Mouse (Mus musculus) forebrain, postnatal 0 days (tissue): ENCODE results near the gene Pcdh15. TPM values are rescaled to one million over a fixed set of nuclear protein-coding genes. Genes with fewer than 3 reads are reported as not detected.

Experiments used
- ATAC-seq: fragments of 200-750 bp; cut with Nextera tagmentation; 2 replicates; pipeline ENCODE4 v1.8.0; 2017; ENCODE audit warnings: mild to moderate bottlenecking, moderate library complexity
- DNase-seq: peaks from one replicate; pipeline ENCODE4 v3.0.0-alpha.2; 2015
- H3K27ac ChIP-seq: fragments of 300-500 bp; sonication (generic); 2 replicates; pipeline ENCODE4 v1.5.1; 2014; ENCODE audit warnings: low read depth, mild to moderate bottlenecking, antibody characterized with exemption, low read length, moderate library complexity, mixed read lengths
- H3K27me3 ChIP-seq: fragments of 300-500 bp; sonication (generic); 2 replicates; pipeline ENCODE4 v1.6.1; 2014; ENCODE audit warnings: mild to moderate bottlenecking, low read length, mixed read lengths; ENCODE audit not compliant: insufficient read depth
- H3K36me3 ChIP-seq: fragments of 300-500 bp; sonication (generic); 2 replicates; pipeline ENCODE4 v1.6.1; 2014; ENCODE audit warnings: mild to moderate bottlenecking, moderate library complexity; ENCODE audit not compliant: insufficient read depth
- H3K4me1 ChIP-seq: fragments of 300-500 bp; sonication (generic); 2 replicates; pipeline ENCODE4 v1.6.1; 2014; ENCODE audit warnings: antibody characterized with exemption; ENCODE audit not compliant: insufficient read depth
- H3K4me2 ChIP-seq: fragments of 300-500 bp; sonication (generic); 2 replicates; pipeline ENCODE4 v1.6.1; 2014; ENCODE audit warnings: low read depth, mild to moderate bottlenecking, moderate library complexity
- H3K4me3 ChIP-seq: fragments of 300-500 bp; sonication (generic); 2 replicates; pipeline ENCODE4 v1.5.1; 2014; ENCODE audit warnings: low read depth, low read length, mixed read lengths
- H3K9ac ChIP-seq: fragments of 300-500 bp; sonication (generic); 2 replicates; pipeline ENCODE4 v1.6.1; 2014; ENCODE audit warnings: mild to moderate bottlenecking
- H3K9me3 ChIP-seq: fragments of 300-500 bp; sonication (generic); 2 replicates; pipeline ENCODE4 v1.6.1; 2016; ENCODE audit warnings: low read length
- CTCF ChIP-seq: sonication (generic); IDR thresholded peaks from 2 replicates; pipeline ENCODE4 v1.5.1; 2016; ENCODE audit warnings: antibody characterized with exemption, control low read depth, low read depth
- WGBS: fragments of 180-500 bp; shearing (Covaris S2); extraction: QIAGEN DNeasy Blood & Tissue Kit; methylation state at CpG from one replicate; pipeline ENCODE4 v1.1.7; 2014; 5-methylcytosine and 5-hydroxymethylcytosine counted together
- polyA plus RNA-seq: library from polyadenylated mRNA; unstranded; fragments of >200 nt; fragmentation: Nextera tagmentation; extraction: Ambion mirVana; gene quantifications from 2 replicates; pipeline ENCODE4 v1.2.1, GENCODE M21; 2015
- total RNA-seq: library from RNA; depleted of rRNA; stranded (reverse); fragments of >200 nt; gene quantifications from 2 replicates; pipeline ENCODE4 v1.2.3, GENCODE M21; 2014

The Pcdh15 gene
- total and polyA plus RNA-seq, 2 experiments from 2014 or later = 4.0 to 27.1 TPM

- Histone ChIP-seq H3K4me2 (no peak overlapping the region), H3K4me1 (0 out of 2 replicates have a peak, but pooled peaks cover 2% of the 10 kb centered on the region), H3K9me3 (no peaks in the 10 kb centered on the region), H3K27me3 (no peaks in the 10 kb centered on the region), H3K27ac (no peak overlapping the region), H3K36me3 (no peaks in the 10 kb centered on the region), H3K9ac (no peak overlapping the region), H3K4me3 (no peak overlapping the region)
- 71% methylated on average over 5 of the region's 5 CpGs for WGBS
- no peak for TF ChIP-seq CTCF
- ATAC-seq (no peak; the same call in 1 of the 2 replicates), DNase-seq (peak; percentile 36)
Measured at GRCm38 (mm10) chr10:73154544-73154943, 55.4 kb downstream of the Pcdh15 start.

DNA sequence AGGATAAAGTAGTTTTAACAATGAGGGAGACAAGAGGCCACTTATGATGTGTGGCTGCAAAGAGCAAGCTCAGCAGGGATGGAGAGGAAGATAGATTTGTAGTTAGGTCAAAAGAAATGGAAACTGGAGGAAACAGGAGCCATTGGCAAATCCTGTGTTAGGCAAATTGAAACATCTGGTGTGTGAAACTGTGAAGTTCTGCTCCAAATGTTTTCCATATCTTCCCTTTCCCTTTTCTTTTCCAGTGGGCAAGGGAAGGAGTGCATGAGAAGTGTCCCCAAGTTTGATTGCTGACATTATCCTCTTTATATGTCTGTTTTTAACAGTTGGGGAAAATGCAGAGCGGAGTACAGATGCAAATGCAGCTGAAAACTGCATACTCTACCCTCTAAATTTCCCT, 62.6 kb downstream of the Pcdh15 start:
- Histone ChIP-seq H3K4me1 (no peaks in the 10 kb centered on the region), H3K27me3 (no peaks in the 10 kb centered on the region), H3K27ac (no peak overlapping the region), H3K9ac (no peak overlapping the region), H3K9me3 (no peaks in the 10 kb centered on the region), H3K4me2 (no peak overlapping the region), H3K4me3 (no peak overlapping the region), H3K36me3 (no peaks in the 10 kb centered on the region)
- ATAC-seq (no peak), DNase-seq (no peak)
- no peak for TF ChIP-seq CTCF
- WGBS = 80% methylated on average over 1 of the region's 1 CpGs

DNA sequence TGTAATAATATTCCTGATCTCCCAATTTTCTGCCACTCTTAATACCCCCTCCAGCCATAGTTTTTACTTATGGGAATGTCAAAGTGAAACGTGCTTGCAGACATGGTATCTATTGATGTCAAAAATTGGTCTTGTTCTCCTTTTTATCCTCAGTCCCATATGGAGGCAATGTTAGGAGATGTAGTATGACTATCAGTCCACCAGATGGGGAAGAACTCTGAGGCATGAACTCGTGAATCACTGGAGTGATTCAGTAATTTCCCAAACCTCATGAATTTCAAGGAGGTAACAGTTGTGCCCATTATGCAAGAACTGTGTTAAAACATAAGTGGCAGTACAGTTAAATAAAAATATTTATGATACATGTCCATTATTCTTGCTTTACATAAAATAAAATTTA, 116.9 kb downstream of the Pcdh15 start:
- ATAC-seq (no peak), DNase-seq (no peak)
- H3K4me2 ChIP-seq = no peak overlapping the region
- H3K4me1 ChIP-seq = no peaks in the 10 kb centered on the region
- WGBS = 50% methylated on average over 2 of the region's 2 CpGs
- peak; percentile 34 for TF ChIP-seq CTCF
- H3K36me3 ChIP-seq = no peaks in the 10 kb centered on the region
- H3K9ac ChIP-seq = no peak overlapping the region
- H3K27ac ChIP-seq = no peak overlapping the region
- no peaks in the 10 kb centered on the region for H3K27me3 ChIP-seq
- H3K4me3 ChIP-seq = no peak overlapping the region
- H3K9me3 ChIP-seq = no peaks in the 10 kb centered on the region

GRCm38 (mm10) chr10:73242294-73242693, 143.2 kb downstream of the Pcdh15 start:
- ATAC-seq (no peak), DNase-seq (no peak)
- Histone ChIP-seq H3K27me3 (no peaks in the 10 kb centered on the region), H3K4me3 (no peak overlapping the region), H3K36me3 (no peaks in the 10 kb centered on the region), H3K9me3 (no peaks in the 10 kb centered on the region), H3K9ac (no peak overlapping the region), H3K27ac (no peak overlapping the region), H3K4me1 (no peaks in the 10 kb centered on the region), H3K4me2 (no peak overlapping the region)
- 72% methylated on average over 5 of the region's 5 CpGs for WGBS
- no peak for TF ChIP-seq CTCF

DNA sequence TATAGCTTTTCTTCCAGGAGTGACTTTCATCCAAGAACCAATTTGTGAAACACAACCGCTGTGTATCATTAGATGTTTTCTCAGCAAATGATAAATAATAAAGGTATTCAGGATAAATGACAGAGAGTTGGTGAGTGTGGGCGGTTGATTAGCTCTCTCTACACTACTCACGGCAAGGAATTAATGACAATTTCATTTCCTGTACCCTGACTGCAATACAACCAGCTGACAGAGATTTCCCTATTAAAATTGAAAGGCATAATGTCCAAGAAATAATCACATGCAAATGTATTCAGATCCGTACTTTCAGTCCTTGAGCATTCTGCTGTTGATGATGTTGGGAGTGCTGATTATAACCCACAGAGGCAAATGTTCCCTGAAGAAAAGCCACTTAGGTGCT, 181.3 kb downstream of the Pcdh15 start:
- Histone ChIP-seq H3K4me2 (no peak overlapping the region), H3K9ac (no peak overlapping the region), H3K9me3 (no peaks in the 10 kb centered on the region), H3K36me3 (no peaks in the 10 kb centered on the region), H3K27ac (no peak overlapping the region), H3K4me1 (no peaks in the 10 kb centered on the region), H3K27me3 (no peaks in the 10 kb centered on the region), H3K4me3 (no peak overlapping the region)
- TF ChIP-seq CTCF = no peak
- WGBS = 42% methylated on average over 4 of the region's 4 CpGs
- peak; percentile 40; the same call in 1 of the 2 replicates for ATAC-seq
- no peak for DNase-seq

- Histone ChIP-seq H3K9me3 (no peaks in the 10 kb centered on the region), H3K9ac (no peak overlapping the region), H3K4me2 (no peak overlapping the region), H3K4me3 (no peak overlapping the region), H3K27ac (no peak overlapping the region), H3K4me1 (no peaks in the 10 kb centered on the region), H3K36me3 (no peaks in the 10 kb centered on the region), H3K27me3 (no peaks in the 10 kb centered on the region)
- TF ChIP-seq CTCF = no peak
- 30% methylated on average over 5 of the region's 5 CpGs for WGBS
- ATAC-seq (peak; percentile 71), DNase-seq (peak; percentile 37)
Measured at GRCm38 (mm10) chr10:73296456-73296855, 197.3 kb downstream of the Pcdh15 start.

DNA sequence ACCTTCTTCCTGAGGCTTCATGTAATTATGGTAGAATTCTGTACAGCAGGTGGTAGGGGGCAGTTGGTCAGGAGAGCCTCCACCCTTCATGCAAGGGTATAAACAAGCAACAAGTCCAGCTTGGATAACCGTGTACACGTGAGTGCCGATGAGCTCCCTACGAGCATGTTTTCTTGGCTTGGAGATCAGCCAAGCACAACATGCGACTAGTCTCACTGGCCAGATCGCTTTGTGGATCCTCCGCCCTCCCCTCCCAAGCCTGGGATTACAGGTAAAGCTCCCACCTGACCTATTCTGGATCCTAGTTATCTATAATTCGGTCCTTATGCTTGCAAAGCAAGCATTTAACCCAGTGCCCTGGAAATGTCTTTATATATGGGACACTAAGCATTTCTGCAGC, 202.8 kb downstream of the Pcdh15 start:
- Histone ChIP-seq H3K4me1 (no peaks in the 10 kb centered on the region), H3K4me3 (no peak overlapping the region), H3K36me3 (no peaks in the 10 kb centered on the region), H3K9me3 (no peaks in the 10 kb centered on the region), H3K27me3 (no peaks in the 10 kb centered on the region), H3K4me2 (no peak overlapping the region), H3K27ac (no peak overlapping the region), H3K9ac (no peak overlapping the region)
- 72% methylated on average over 8 of the region's 8 CpGs for WGBS
- TF ChIP-seq CTCF = no peak
- ATAC-seq (no peak), DNase-seq (no peak)

- no peak for ATAC-seq
Measured at GRCm38 (mm10) chr10:73306677-73307076, 207.5 kb downstream of the Pcdh15 start.

More at GRCm38 (mm10) chr10:73306677-73307076, 207.5 kb downstream of the Pcdh15 start:
- H3K4me1 ChIP-seq = no peaks in the 10 kb centered on the region
- H3K36me3 ChIP-seq = no peaks in the 10 kb centered on the region
- no peak overlapping the region for H3K4me3 ChIP-seq
- TF ChIP-seq CTCF = no peak
- WGBS = 99% methylated on average over 1 of the region's 1 CpGs
- no peaks in the 10 kb centered on the region for H3K9me3 ChIP-seq
- no peak overlapping the region for H3K9ac ChIP-seq
- no peak overlapping the region for H3K4me2 ChIP-seq
- H3K27ac ChIP-seq = no peak overlapping the region
- H3K27me3 ChIP-seq = no peaks in the 10 kb centered on the region
- DNase-seq = no peak
